Mouse (Mus musculus) frontal cortex, adult (tissue): ENCODE data around the gene Nmd3.

Experiments
- ATAC-seq: cut with Nextera tagmentation; 2 replicates; pipeline ENCODE4 v1.9.2; 2017; ENCODE audit warnings: mild to moderate bottlenecking, moderate library complexity, mixed read lengths; ENCODE audit not compliant: low TSS enrichment

Gene Nmd3

GRCm38 (mm10) chr3:69721814-69722186 is at the start of gene Nmd3:
Nmd3 (plus strand) TSS chr3:69721985.
- ATAC-seq = peak; percentile 95

DNA sequence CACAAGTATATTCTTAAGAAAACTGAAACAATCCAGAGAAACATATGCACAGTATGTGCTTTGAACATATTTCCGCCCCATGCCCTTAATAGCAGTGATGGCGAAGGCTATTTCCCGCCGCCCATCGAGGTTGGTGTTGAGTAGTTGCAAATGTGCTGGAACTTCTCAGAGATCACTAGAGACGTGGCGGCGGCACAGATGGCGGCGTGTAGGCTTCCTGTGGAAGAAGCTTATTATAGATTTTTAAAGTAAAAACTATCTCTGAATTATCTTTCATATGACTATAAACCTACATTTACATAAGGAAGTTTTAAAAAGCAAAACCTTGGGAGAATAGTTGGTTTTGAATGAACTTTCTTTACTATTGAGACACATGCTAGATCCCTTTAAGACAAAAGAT is 48.4 kb upstream of the Nmd3 start:
- ATAC-seq = peak; percentile 93

GRCm38 (mm10) chr3:69674206-69674605 is 47.6 kb upstream of the Nmd3 start:
- no peak for ATAC-seq

DNA sequence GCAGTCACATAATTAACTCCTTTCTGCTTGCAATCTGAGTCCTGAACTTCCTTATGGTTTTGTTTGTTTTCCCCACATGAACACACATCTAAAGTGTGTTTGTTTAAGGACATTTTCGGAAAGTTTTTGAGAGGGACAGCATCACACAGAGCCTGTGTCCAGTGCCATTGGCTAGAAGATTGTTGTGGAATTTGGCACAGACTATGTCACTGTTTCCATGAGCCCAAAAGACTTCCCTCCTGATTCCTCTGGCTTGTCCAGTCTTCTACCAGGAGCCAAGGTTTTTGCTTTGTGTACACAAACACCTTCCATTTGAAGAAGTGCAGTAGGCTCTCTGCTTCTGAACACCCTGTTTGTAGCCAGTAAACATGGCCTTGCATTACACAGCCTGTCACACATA is 32.0 kb upstream of the Nmd3 start:
- ATAC-seq = no peak

GRCm38 (mm10) chr3:69690939-69691338 is 30.8 kb upstream of the Nmd3 start:
- ATAC-seq = no peak

DNA sequence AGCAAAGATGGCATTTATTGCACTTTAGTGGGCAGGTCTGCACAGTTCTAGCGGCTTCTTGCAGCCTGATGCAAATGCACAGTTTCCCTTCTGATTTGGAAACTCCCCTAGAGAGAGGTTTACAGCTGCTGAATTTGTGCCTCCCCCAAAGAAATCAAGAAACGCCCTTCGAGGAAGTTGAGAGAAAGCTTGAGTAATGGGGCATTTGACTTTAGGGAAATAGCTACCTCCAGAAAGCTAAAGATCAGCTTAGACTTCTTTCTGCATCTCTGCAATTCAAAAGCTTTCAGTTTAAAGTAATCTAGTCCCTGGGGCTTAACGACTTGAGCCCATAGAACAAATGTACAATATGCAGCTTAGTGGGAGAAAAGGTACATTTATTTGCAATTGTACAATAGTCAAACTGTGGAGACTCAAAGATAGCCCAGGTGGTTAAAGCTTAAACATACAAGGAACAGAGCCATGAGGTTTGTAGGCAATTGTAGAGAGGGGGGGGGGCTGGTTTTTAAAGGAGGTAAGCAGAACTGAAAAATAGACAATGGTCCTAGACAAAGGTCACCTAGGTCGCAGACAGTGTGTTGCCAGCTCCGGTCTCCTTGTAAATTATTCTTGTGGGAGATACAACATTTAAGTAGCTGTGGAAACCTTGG is 21.8 kb upstream of the Nmd3 start:
- ATAC-seq = no peak

GRCm38 (mm10) chr3:69701905-69702304 is 19.9 kb upstream of the Nmd3 start:
- peak; percentile 62 for ATAC-seq

- no peak for ATAC-seq
Observed at GRCm38 (mm10) chr3:69702421-69702820, 19.4 kb upstream of the Nmd3 start.

GRCm38 (mm10) chr3:69709043-69709929 is 12.5 kb upstream of the Nmd3 start:
- peak; percentile 64 for ATAC-seq

- no peak for ATAC-seq
Observed at GRCm38 (mm10) chr3:69711907-69712600, 9.7 kb upstream of the Nmd3 start.

GRCm38 (mm10) chr3:69717476-69717875 is 4.3 kb upstream of the Nmd3 start:
- ATAC-seq = no peak

DNA sequence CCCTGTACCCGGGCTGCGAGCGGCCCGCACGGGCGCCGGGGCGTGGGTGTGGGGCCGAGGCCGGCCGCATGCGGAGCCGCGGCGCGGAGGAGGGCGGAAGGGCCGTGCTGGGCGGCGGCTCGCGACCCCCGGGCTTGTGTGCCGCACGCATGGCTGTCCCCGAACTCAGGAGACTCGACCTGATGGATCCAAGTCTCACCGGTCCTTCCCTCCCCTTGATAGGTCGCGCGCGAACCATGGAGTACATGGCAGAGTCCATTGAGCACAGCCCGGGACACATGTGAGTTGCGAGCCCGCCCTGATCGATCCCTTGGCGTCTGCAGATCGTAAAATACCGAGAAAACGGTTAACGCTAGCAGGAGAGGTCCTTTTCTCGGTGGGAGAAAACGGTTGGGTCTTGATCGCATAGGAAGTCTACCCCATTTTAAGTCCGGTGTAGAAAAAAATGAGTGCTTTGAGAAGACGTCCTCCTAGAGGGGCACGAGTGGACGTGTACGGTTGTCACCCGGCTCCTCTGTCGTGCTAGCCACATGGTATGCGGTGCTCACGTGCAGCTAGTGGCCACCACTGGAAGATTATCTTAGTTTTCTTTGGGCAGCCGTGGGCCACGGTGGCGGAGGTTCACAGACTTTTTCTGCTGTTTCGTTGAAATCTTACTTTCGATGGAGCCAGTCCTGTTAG is 542 bp downstream of the Nmd3 start:
- peak; percentile 77 for ATAC-seq

- ATAC-seq = no peak
Observed at GRCm38 (mm10) chr3:69723161-69723560, 1.4 kb downstream of the Nmd3 start.

- no peak for ATAC-seq
Observed at GRCm38 (mm10) chr3:69730930-69731329, 9.1 kb downstream of the Nmd3 start.

DNA sequence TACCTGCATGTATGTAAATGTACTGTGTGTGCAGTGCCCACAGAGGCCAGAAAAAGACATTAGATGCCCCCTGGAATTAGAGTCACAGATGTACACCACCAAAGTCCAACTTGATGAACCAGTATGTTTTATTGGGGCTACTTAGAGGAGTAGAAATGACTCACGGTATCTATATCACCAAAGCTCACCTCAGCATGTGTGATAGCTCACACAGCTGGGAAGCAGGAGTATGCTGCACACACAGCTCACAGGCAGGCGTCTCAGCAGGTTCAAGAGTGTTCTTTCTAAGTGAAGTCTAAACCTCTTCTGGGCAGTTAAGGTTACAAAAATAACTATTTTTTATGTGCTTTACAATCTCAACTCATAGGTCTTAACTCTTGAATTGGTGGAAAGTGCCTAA is 12.2 kb downstream of the Nmd3 start:
- no peak for ATAC-seq

DNA sequence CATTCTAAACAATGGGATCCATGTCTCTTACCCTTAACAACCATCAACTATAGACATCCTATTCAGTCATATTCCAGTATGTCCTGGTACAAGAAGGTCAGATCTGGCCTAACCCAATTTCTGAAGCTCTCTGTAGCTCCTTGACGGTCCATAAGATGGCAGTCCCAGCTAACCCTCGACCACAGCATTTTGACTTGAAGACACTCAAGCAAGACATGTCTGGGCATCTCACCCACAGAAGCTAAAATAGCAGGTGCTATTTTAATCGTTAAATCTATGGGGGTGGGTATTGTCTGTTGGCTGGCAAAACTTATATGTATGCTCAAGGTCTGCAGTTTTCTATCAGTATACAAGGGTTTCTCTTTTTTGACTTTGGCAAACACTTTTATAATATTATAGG is 33.4 kb downstream of the Nmd3 start:
- peak; percentile 29; the same call in 1 of the 2 replicates for ATAC-seq

- no peak for ATAC-seq
Observed at GRCm38 (mm10) chr3:69755968-69756367, 34.2 kb downstream of the Nmd3 start.

GRCm38 (mm10) chr3:69756499-69756898 is 34.7 kb downstream of the Nmd3 start:
- peak; percentile 82 for ATAC-seq

- ATAC-seq = no peak
Observed at GRCm38 (mm10) chr3:69757456-69757855, 35.7 kb downstream of the Nmd3 start.

GRCm38 (mm10) chr3:69760081-69760480 is 38.3 kb downstream of the Nmd3 start:
- ATAC-seq = no peak

DNA sequence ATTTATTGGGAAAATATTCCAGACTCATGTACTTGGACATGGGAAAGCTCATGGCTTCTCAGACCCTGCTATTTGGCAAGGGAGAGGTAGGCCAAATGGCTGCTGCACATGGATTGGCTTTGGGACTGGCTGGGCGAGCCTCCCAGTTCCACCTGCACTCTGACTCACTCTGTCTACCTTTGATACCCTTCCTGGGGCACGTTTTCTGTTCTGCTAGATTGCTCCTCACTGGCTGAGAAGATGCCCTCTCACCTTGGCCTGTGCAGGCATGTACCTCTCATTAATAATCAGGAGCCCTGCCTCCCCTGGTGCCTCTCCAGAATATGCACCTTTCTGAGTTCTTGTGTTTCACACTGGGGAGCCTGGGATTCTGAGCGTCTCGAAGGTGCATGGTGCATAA is 39.4 kb downstream of the Nmd3 start:
- no peak for ATAC-seq

GRCm38 (mm10) chr3:69762838-69763368 is 41.1 kb downstream of the Nmd3 start:
- ATAC-seq = no peak
